Mouse (Mus musculus): ENCODE results near the gene Mmp19.

DNA sequence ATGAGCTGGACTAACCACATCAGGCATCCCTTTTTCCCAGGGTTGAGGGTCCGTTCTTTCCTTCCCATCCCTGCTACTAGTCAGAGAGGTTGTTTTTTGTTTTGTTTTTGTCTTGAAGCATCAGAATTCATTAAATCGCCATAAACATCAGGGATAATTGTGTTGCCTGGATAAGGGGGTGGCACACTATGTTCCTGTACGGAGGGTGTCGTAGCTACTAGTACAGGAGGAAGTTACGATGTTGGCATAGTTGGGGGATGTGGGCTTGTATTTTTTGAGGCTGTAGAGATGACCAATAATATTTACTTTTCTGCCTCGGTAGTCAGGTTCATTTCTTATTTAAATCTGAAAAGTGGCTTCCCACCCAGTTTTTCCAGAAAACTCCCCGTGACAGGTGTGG, 47.5 kb upstream of the Mmp19 start:
- TF ChIP-seq CTCF (IDR thresholded peaks at IDR 0.05; ENCODE audit: low read depth, low read length) (no peak), POLR2A (IDR thresholded peaks at IDR 0.05; ENCODE audit: insufficient read depth, low read length) (no peak)

All from ES-Bruce4 (cell line).